Mouse (Mus musculus) intestine, embryonic 15.5 days (tissue): ENCODE measurements around the gene Gm2115. TPM values are rescaled to one million over a fixed set of nuclear protein-coding genes. Genes with fewer than 3 reads are reported as not detected.

ENCODE experiments used
- ATAC-seq: fragments of 200-750 bp; cut with Nextera tagmentation; 2 replicates; pipeline ENCODE4 v1.8.0; 2017; ENCODE audit warnings: moderate TSS enrichment, moderate library complexity
- H3K27ac ChIP-seq: fragments of 300-500 bp; sonication (generic); 2 replicates; pipeline ENCODE4 v1.5.1; 2015; ENCODE audit warnings: mild to moderate bottlenecking, inconsistent platforms
- H3K27me3 ChIP-seq: fragments of 300-500 bp; sonication (generic); replicated peaks from 2 replicates; pipeline ENCODE4 v1.6.1; 2015; ENCODE audit warnings: inconsistent platforms
- H3K36me3 ChIP-seq: fragments of 300-500 bp; sonication (generic); 2 replicates; pipeline ENCODE4 v1.6.1; 2015; ENCODE audit warnings: inconsistent platforms
- H3K4me1 ChIP-seq: fragments of 300-500 bp; sonication (generic); replicated peaks from 2 replicates; pipeline ENCODE4 v1.6.1; 2015; ENCODE audit warnings: inconsistent platforms
- H3K4me2 ChIP-seq: fragments of 300-500 bp; sonication (generic); replicated peaks from 2 replicates; pipeline ENCODE4 v1.6.1; 2015; ENCODE audit warnings: mild to moderate bottlenecking, inconsistent platforms
- H3K4me3 ChIP-seq: fragments of 300-500 bp; sonication (generic); replicated peaks from 2 replicates; pipeline ENCODE4 v1.5.1; 2015; ENCODE audit warnings: inconsistent platforms
- H3K9ac ChIP-seq: fragments of 300-500 bp; sonication (generic); 2 replicates; pipeline ENCODE4 v1.6.1; 2015; ENCODE audit warnings: inconsistent platforms
- H3K9me3 ChIP-seq: fragments of 300-500 bp; sonication (generic); 2 replicates; pipeline ENCODE4 v1.6.1; 2016; ENCODE audit warnings: inconsistent platforms
- WGBS: fragments of 180-500 bp; shearing (Covaris S2); methylation state at CpG from one replicate; pipeline ENCODE4 v1.1.7; 2015; 5-methylcytosine and 5-hydroxymethylcytosine counted together
- polyA plus RNA-seq: library from polyadenylated mRNA; unstranded; fragments of >200 nt; fragmentation: Nextera tagmentation; extraction: Ambion mirVana; gene quantifications from 2 replicates; pipeline ENCODE4 v1.2.1, GENCODE M21; 2015

Gm2115 gene
- polyA plus RNA-seq, 1 experiment from 2014 or later, result 0.88 TPM

DNA sequence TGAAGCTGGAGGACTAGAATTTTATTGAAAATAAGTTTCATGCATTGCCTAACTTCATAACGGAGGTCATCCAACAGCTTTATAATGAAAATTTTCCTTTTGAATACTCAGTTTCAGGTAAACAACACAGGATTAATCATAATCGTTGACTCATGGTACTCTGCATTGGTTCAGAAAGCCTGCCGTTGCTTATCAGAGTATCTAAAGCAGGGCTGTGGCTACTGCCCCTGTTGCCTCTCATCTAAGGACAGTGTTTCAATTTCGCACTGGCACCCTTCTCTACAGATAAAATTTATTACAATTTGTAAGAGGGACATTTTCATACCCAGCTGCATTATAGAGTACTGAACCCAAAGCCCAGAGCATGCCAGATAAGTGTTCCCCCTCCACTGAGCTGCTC is 83.7 kb downstream of the Gm2115 start:
- no peak overlapping the region for H3K27ac ChIP-seq
- no peaks in the 10 kb centered on the region for H3K9me3 ChIP-seq
- H3K4me3 ChIP-seq, result no peak overlapping the region
- no peaks in the 10 kb centered on the region for H3K36me3 ChIP-seq
- WGBS, result 82% methylated on average over 4 of the region's 4 CpGs
- no peaks in the 10 kb centered on the region for H3K27me3 ChIP-seq
- H3K9ac ChIP-seq, result no peak overlapping the region
- no peak overlapping the region for H3K4me2 ChIP-seq
- H3K4me1 ChIP-seq, result no peaks in the 10 kb centered on the region
- no peak for ATAC-seq

DNA sequence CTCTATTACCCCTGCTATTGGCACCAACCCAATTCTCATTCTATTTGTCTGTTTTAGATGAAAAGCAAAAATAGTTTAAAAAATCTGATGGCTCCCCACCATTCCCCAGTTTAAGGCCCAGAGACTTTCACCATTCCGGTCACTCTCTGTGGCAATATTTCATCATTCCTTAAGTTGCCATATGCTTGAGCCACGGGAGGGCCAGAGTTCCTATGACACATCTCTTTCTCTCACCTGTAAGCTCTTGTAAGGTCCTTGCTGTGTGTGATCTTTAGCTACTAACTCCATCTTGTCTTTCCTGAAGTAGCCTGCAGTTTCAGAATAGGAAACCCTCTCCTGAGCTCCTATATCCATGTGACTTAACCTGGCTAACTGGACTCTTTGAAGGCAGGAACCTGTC is 90.2 kb downstream of the Gm2115 start:
- no peak overlapping the region for H3K4me2 ChIP-seq
- no peak overlapping the region for H3K4me3 ChIP-seq
- H3K9ac ChIP-seq, result no peak overlapping the region
- no peak overlapping the region for H3K27ac ChIP-seq
- H3K4me1 ChIP-seq, result no peaks in the 10 kb centered on the region
- H3K36me3 ChIP-seq, result 0 out of 2 replicates have a peak, but pooled peaks cover 2% of the 10 kb centered on the region
- 89% methylated on average over 2 of the region's 2 CpGs for WGBS
- H3K9me3 ChIP-seq, result no peaks in the 10 kb centered on the region
- no peak for ATAC-seq
- H3K27me3 ChIP-seq, result no peaks in the 10 kb centered on the region

DNA sequence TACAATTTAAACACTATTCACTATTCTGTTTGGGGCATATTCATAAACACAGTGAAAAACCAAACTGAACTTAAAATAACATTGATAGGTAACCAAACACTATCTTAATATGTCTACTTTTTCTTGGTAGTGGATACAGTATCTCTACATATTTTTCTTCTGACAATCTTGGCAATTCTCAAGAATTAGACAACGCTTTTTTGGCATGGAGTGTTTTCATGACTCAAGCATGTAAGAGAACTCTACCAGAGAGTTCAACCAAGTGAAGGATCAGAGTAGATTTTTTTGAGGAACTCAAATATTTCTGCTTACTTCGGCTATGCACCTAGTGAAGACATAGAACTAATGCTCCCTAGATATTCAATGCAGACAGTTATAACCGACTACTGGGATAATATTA is 92.2 kb downstream of the Gm2115 start:
- no peak for ATAC-seq
- no peaks in the 10 kb centered on the region for H3K27me3 ChIP-seq
- 89% methylated on average over 3 of the region's 3 CpGs for WGBS
- no peak overlapping the region for H3K27ac ChIP-seq
- no peak overlapping the region for H3K9ac ChIP-seq
- no peak overlapping the region for H3K4me2 ChIP-seq
- H3K4me3 ChIP-seq, result no peak overlapping the region
- H3K4me1 ChIP-seq, result no peaks in the 10 kb centered on the region
- peaks cover 6% of the 10 kb centered on the region; the same call in 1 of the 2 replicates for H3K36me3 ChIP-seq
- H3K9me3 ChIP-seq, result no peaks in the 10 kb centered on the region

DNA sequence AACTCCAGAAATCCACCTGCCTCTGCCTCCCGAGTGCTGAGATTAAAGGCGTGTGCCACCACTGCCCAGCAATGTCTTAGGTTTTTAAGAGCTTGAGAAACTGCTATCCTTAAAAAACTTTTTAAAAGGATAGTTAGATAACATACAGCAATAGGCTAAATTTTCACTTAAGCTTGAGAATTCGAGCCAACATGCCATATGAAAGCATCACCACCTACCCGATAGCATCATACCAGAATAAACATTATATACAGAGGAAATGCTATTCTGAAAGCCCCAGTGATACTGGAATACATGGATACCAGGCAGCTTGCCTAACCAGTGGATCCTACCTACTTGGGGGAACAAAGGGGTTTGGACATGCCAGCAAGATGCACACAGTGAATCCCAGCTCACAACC is 95.0 kb downstream of the Gm2115 start:
- 95% methylated on average over 4 of the region's 4 CpGs for WGBS
- H3K4me1 ChIP-seq, result no peaks in the 10 kb centered on the region
- no peak overlapping the region for H3K27ac ChIP-seq
- H3K4me3 ChIP-seq, result no peak overlapping the region
- H3K36me3 ChIP-seq, result peaks cover 6% of the 10 kb centered on the region; the same call in 1 of the 2 replicates
- H3K27me3 ChIP-seq, result no peaks in the 10 kb centered on the region
- H3K9ac ChIP-seq, result no peak overlapping the region
- H3K4me2 ChIP-seq, result no peak overlapping the region
- no peak for ATAC-seq
- H3K9me3 ChIP-seq, result no peaks in the 10 kb centered on the region

DNA sequence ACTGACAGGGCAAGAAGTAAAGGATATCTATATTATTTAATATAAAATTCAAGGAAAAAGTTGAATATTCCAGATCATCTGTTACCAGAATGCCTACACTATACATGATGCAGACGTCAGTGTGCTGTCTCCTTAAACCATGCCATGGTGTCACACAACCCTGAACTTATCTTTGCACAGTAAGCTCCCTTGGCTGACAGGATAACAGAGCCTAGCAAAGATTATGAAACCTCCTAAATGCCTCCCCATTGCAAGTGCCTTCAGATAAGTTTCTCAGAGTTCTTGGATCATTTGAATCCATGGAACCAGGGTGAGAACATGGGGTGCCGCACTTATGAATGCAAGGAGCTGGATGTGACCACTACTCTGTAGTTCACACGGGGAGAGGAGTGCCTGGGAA is 103.1 kb downstream of the Gm2115 start:
- H3K4me1 ChIP-seq, result no peaks in the 10 kb centered on the region
- H3K4me2 ChIP-seq, result no peak overlapping the region
- WGBS, result 89% methylated on average over 3 of the region's 3 CpGs
- H3K9me3 ChIP-seq, result no peaks in the 10 kb centered on the region
- H3K4me3 ChIP-seq, result no peak overlapping the region
- 0 out of 2 replicates have a peak, but pooled peaks cover 3% of the 10 kb centered on the region for H3K36me3 ChIP-seq
- no peaks in the 10 kb centered on the region for H3K27me3 ChIP-seq
- H3K27ac ChIP-seq, result no peak overlapping the region
- H3K9ac ChIP-seq, result no peak overlapping the region
- no peak for ATAC-seq

Other genes starting within 250 kb of the Gm2115 start
- 3.4 and 3.8 TPM in 2 replicates for gene Arnt2, start 118.8 kb upstream of the Gm2115 start, polyA plus RNA-seq
- 12.4 and 14.2 TPM in 2 replicates for gene Fah, start 77.8 kb downstream of the Gm2115 start, polyA plus RNA-seq
- gene Zfand6, start 161.0 kb downstream of the Gm2115 start, polyA plus RNA-seq, result 162 and 174 TPM in 2 replicates